Mouse (Mus musculus): ENCODE data around the gene Bet1l. TPM values are rescaled to one million over a fixed set of nuclear protein-coding genes. Genes with fewer than 3 reads are reported as not detected.
A peak's percentile ranks its signal among the peaks of the same experiment; 100 is the strongest.

Gene Bet1l
- total and polyA plus RNA-seq, 3 experiments = 13.1 to 24.3 (median 13.8) TPM

GRCm38 (mm10) chr7:140856785-140857549 lies 410 bp downstream of the Bet1l start, which contains the start of gene Ric8a (continued):
- TF ChIP-seq MYC (IDR thresholded peaks at IDR 0.05; ENCODE audit: low read depth, low read length) = peak; percentile 45; the same call in 1 of the 2 replicates
- no peak for TF ChIP-seq SMC3 (IDR thresholded peaks at IDR 0.05; ENCODE audit: low read depth, low read length)
- peak; percentile 54; the same call in 1 of the 2 replicates for TF ChIP-seq TBP (conservative IDR thresholded peaks at IDR 0.05; ENCODE audit: low read depth, low read length)
- no peak for TF ChIP-seq MAZ (IDR thresholded peaks at IDR 0.05; ENCODE audit: low read depth, low read length)
- no peak for TF ChIP-seq ZKSCAN1 (IDR thresholded peaks at IDR 0.05; ENCODE audit: borderline replicate concordance, low read depth, low read length)
- TF ChIP-seq HCFC1 (IDR thresholded peaks at IDR 0.05; ENCODE audit: low read depth, low read length) = peak; percentile 69
- TF ChIP-seq MAX (IDR thresholded peaks at IDR 0.05; ENCODE audit: low read length) = peak; percentile 78
- TF ChIP-seq SIN3A (IDR thresholded peaks at IDR 0.05; ENCODE audit: low read length) = peak; percentile 85

- no peaks in the 10 kb centered on the region for H3K27me3 ChIP-seq (replicated peaks)
- H3K36me3 ChIP-seq (replicated peaks in 1 of 2; ENCODE audit: control insufficient read depth in 1 of 2, insufficient read depth in 1 of 2, low read length in 1 of 2) = peaks cover 54 to 69% of the 10 kb centered on the region in 2 experiments
- in situ Hi-C loops (cut with MboI; ENCODE audit: low pct_ligation_motif_present, low pct_unique_long_range_greater_than_20kb, low sequenced_read_pairs) (no loop called here), dilution Hi-C loops (cut with MboI; ENCODE audit: extremely low pct_ligation_motif_present, extremely low pct_unique_long_range_greater_than_20kb, low sequenced_read_pairs) (no loop called here)
- H3K9ac ChIP-seq (ENCODE audit: insufficient read depth, low read depth) = peak within 1 kb of the TSS; percentile 97
- H3K4me1 ChIP-seq (ENCODE audit: control insufficient read depth in 1 of 2, insufficient read depth in 2 of 2) = peaks cover 22 to 35% of the 10 kb centered on the region in 2 experiments
- no peaks in the 10 kb centered on the region for H3K9me3 ChIP-seq (replicated peaks; ENCODE audit: low read length)
- H3K4me3 ChIP-seq (replicated peaks in 1 of 3; ENCODE audit: low read depth in 2 of 3, low read length in 2 of 3, poor library complexity in 1 of 3) = peak within 1 kb of the TSS; percentile 84 to 98 (median 92)
- H3K79me2 ChIP-seq (replicated peaks; ENCODE audit: control insufficient read depth, extremely low read depth, insufficient read depth, poor library complexity, severe bottlenecking) = peaks cover 35% of the 10 kb centered on the region
- peak; percentile 97 for DNase-seq (ENCODE audit: extremely low read depth)
- H3K4me2 ChIP-seq (ENCODE audit: insufficient read depth, low read depth, poor library complexity, severe bottlenecking) = peak within 1 kb of the TSS; percentile 81
- H3K27ac ChIP-seq (ENCODE audit: insufficient read depth, low read depth) = peak within 1 kb of the TSS; percentile 78
- TF ChIP-seq SIN3A (IDR thresholded peaks at IDR 0.05; ENCODE audit: low read length) = peak; percentile 99
- TF ChIP-seq ZMIZ1 (IDR thresholded peaks at IDR 0.05; ENCODE audit: low read depth, low read length) = peak; percentile 67; the same call in 1 of the 2 replicates
- TF ChIP-seq POLR2AphosphoS2 (IDR thresholded peaks at IDR 0.05; ENCODE audit: low read depth, low read length) = peak; percentile 81; the same call in 1 of the 2 replicates
- no peak for TF ChIP-seq JUN (IDR thresholded peaks at IDR 0.05; ENCODE audit: insufficient read depth, low read depth, low read length)
- TF ChIP-seq MXI1 (IDR thresholded peaks at IDR 0.05; ENCODE audit: low read depth, low read length) = peak; percentile 90
- TF ChIP-seq JUND (conservative IDR thresholded peaks at IDR 0.05; ENCODE audit: low read depth, low read length) = no peak
- peak; percentile 99 for TF ChIP-seq ELF1 (IDR thresholded peaks at IDR 0.05; ENCODE audit: low read depth, low read length)
- peak; percentile 38; the same call in 1 of the 2 replicates for TF ChIP-seq MEF2A (IDR thresholded peaks at IDR 0.05; ENCODE audit: borderline replicate concordance, low read depth, low read length)
- TF ChIP-seq POLR2A (IDR thresholded peaks at IDR 0.05; ENCODE audit: low read depth, low read length) = peak; percentile 85
- peak; percentile 24; the same call in 1 of the 2 replicates for TF ChIP-seq MYC (IDR thresholded peaks at IDR 0.05; ENCODE audit: low read depth, low read length)
- no peak for TF ChIP-seq E2F4 (IDR thresholded peaks at IDR 0.05; ENCODE audit: insufficient replicate concordance, low read depth, low read length)
- no peak for TF ChIP-seq BHLHE40 (IDR thresholded peaks at IDR 0.05; ENCODE audit: low read depth, low read length)
- no peak for TF ChIP-seq SMC3 (IDR thresholded peaks at IDR 0.05; ENCODE audit: low read depth, low read length)
- 0 out of 2 replicates have a peak, but pooled peaks have one; percentile 51 for TF ChIP-seq TBP (conservative IDR thresholded peaks at IDR 0.05; ENCODE audit: low read depth, low read length)
- TF ChIP-seq RAD21 (IDR thresholded peaks at IDR 0.05; ENCODE audit: low read depth, low read length) = no peak
- no peak for TF ChIP-seq ZNF384 (IDR thresholded peaks at IDR 0.05; ENCODE audit: low read depth, low read length)
- TF ChIP-seq UBTF (IDR thresholded peaks at IDR 0.05; ENCODE audit: low read depth, low read length) = peak; percentile 49; the same call in 1 of the 2 replicates
- peak; percentile 41; the same call in 1 of the 2 replicates for TF ChIP-seq IRF4 (IDR thresholded peaks at IDR 0.05; ENCODE audit: low read depth, low read length)
- peak; percentile 60; the same call in 1 of the 2 replicates for TF ChIP-seq MAZ (IDR thresholded peaks at IDR 0.05; ENCODE audit: low read depth, low read length)
- no peak for TF ChIP-seq CTCF (conservative IDR thresholded peaks at IDR 0.05 in 1 of 2, IDR thresholded peaks at IDR 0.05 in 1 of 2; ENCODE audit: low read depth in 2 of 2, low read length in 2 of 2)
- TF ChIP-seq RCOR1 (conservative IDR thresholded peaks at IDR 0.05; ENCODE audit: low read depth, low read length) = 0 out of 2 replicates have a peak, but pooled peaks have one; percentile 14
- TF ChIP-seq PAX5 (IDR thresholded peaks at IDR 0.05; ENCODE audit: low read length) = no peak
- peak; percentile 72 for TF ChIP-seq CHD2 (IDR thresholded peaks at IDR 0.05; ENCODE audit: low read length)
- TF ChIP-seq MAX (IDR thresholded peaks at IDR 0.05; ENCODE audit: low read length) = peak; percentile 87
- no peak for TF ChIP-seq GABPA (IDR thresholded peaks at IDR 0.05; ENCODE audit: insufficient replicate concordance, low read depth, low read length)
- peak; percentile 38; the same call in 1 of the 2 replicates for TF ChIP-seq MAFK (IDR thresholded peaks at IDR 0.05; ENCODE audit: insufficient replicate concordance, low read length)
- no peak for TF ChIP-seq ZKSCAN1 (IDR thresholded peaks at IDR 0.05; ENCODE audit: borderline replicate concordance, low read depth, low read length)
- peak; percentile 39; the same call in 1 of the 2 replicates for TF ChIP-seq ETS1 (conservative IDR thresholded peaks at IDR 0.05; ENCODE audit: low read depth, low read length)
- peak; percentile 91 for TF ChIP-seq HCFC1 (IDR thresholded peaks at IDR 0.05; ENCODE audit: low read depth, low read length)
- no peak for TF ChIP-seq USF2 (conservative IDR thresholded peaks at IDR 0.05; ENCODE audit: low read depth, low read length)
Observed at GRCm38 (mm10) chr7:140855860-140856784, 1.3 kb downstream of the Bet1l start, which contains the start of gene Gm45785. TSS of gene Gm45785 (minus strand) at chr7:140856331.

Data from CH12.LX (cell line).